Mouse (Mus musculus): Measurements from ENCODE around the gene Bcl2l2. TPM values are rescaled to one million over a fixed set of nuclear protein-coding genes. Genes with fewer than 3 reads are reported as not detected.

Gene Bcl2l2
- polyA plus RNA-seq, 1 experiment from 2014 or later = 3.6 TPM

DNA sequence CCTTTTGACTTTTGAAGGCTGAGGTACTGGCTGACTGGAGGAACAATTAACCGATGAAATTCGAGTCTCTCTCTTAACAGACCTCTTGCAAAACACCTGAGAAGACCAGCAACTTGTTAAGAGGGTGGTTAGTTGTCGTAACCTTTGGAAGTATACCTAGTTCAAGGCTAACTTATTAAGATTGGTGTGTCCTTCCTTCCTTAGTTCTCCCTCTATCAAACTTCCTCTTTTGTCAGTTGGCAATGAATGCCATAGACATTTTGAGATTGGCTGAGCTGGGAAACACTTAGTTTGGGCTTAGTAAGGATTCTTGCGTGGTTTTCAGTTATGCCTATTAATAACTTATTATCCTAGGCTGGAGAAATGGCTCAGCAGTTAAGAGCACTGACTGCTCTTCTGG, 15.2 kb upstream of the Bcl2l2 start:
- no peak overlapping the region for H3K4me3 ChIP-seq
- H3K4me2 ChIP-seq (replicated peaks) = no peak overlapping the region
- no peak overlapping the region for H3K27ac ChIP-seq
- no peaks in the 10 kb centered on the region for H3K4me1 ChIP-seq
- no peak for ATAC-seq (ENCODE audit: insufficient number of reproducible peaks, insufficient read depth, low FRiP score, low TSS enrichment)
- H3K27me3 ChIP-seq = no peaks in the 10 kb centered on the region
- no peak overlapping the region for H3K9ac ChIP-seq
- no peaks in the 10 kb centered on the region for H3K36me3 ChIP-seq
- 85% methylated on average over 4 of the region's 4 CpGs for WGBS
- no peaks in the 10 kb centered on the region for H3K9me3 ChIP-seq

DNA sequence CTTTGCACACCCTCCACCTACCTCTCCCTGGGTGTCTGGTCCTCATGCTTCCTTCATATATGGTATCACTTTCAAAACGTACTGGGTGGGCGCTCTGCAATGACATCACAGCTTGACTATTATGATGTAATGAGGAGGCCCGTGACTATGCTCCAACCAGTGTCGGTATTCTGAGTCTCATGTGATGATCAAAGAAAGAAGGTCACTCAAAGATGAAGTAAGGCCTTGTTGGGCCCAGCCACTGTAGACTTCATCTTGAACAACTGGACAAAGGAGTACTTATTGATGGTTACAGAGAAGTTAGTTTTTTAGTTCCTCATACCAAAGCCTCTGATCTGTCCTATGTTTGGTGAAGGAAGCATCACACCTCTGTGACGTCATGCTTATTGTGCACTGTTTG, 12.3 kb upstream of the Bcl2l2 start, which contains the start of gene Homez:
Gene Homez, minus strand, starts transcription at position 101 of the 400 bp plus-strand sequence.
- Histone ChIP-seq H3K9me3 (no peaks in the 10 kb centered on the region), H3K36me3 (no peaks in the 10 kb centered on the region), H3K4me3 (no peak within 1 kb of the TSS), H3K4me2 (replicated peaks) (no peak within 1 kb of the TSS), H3K27ac (no peak within 1 kb of the TSS), H3K27me3 (no peaks in the 10 kb centered on the region), H3K9ac (no peak within 1 kb of the TSS), H3K4me1 (peaks cover 5% of the 10 kb centered on the region)
- WGBS = 86% methylated on average over 5 of the region's 5 CpGs
- ATAC-seq (ENCODE audit: insufficient number of reproducible peaks, insufficient read depth, low FRiP score, low TSS enrichment) = no peak

DNA sequence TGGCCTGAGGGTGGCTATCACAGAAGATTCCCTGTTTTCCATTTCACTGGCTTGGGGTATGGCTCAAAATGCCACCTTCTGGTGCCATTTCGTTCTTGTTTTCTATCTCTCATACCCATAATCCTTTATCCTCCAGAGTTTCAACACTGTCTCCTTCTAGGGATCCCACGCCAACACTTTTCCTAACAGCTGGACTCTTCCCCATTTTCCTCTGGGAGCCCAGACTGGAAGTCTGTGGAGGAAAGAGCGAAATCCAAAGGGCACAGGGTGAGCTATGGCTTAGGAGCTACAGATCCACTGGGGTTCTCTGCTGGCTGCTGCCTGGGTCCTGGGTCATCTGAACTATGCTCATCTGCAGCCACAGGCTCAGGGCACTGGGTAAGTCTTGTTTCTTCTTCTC, 9.0 kb upstream of the Bcl2l2 start:
- Histone ChIP-seq H3K27me3 (peaks cover 18% of the 10 kb centered on the region; the same call in 1 of the 2 replicates), H3K9me3 (no peaks in the 10 kb centered on the region), H3K27ac (no peak overlapping the region), H3K4me3 (no peak overlapping the region), H3K4me1 (peaks cover 15% of the 10 kb centered on the region), H3K36me3 (no peaks in the 10 kb centered on the region), H3K9ac (no peak overlapping the region), H3K4me2 (replicated peaks) (no peak overlapping the region)
- no peak for ATAC-seq (ENCODE audit: insufficient number of reproducible peaks, insufficient read depth, low FRiP score, low TSS enrichment)
- 79% methylated on average over 3 of the region's 3 CpGs for WGBS

DNA sequence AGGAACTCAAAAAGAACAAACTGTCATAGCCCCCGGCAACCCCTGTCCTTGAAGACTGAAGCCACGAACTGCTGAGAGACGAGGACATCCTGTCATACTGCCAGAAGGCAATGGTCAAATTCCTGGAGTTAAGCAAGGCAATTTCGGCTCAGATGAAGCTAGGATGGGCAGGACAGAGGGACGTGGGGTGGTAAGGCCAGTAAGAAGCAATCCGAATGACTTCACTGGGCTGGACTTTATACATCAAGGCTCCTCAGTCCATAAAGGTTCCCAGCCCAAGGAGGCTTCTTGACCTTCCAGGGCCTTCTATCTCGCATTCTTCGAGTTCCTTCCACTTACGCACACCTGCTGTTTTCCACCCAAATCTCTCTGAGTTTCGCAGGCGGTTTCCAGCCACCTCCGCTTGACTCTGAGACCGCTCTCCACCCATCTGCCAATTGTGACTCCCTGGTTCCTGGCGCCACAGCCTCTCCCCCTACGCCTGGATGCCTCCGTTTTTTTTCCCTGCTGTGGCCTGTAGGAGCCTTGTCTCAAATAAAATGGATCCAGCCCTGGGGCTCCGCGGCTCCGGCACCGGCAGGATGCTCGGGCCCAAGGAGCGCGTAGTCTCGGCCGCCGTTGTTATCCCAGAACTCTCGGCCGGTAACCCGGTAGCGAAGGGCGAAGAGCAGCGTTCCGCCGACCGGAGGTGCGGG, 7.2 kb upstream of the Bcl2l2 start:
- Histone ChIP-seq H3K9me3 (no peaks in the 10 kb centered on the region), H3K27ac (peak overlapping the region; percentile 63; the same call in 1 of the 2 replicates), H3K4me1 (peaks cover 15% of the 10 kb centered on the region), H3K4me2 (replicated peaks) (peak overlapping the region; percentile 99), H3K9ac (peak overlapping the region; percentile 78), H3K27me3 (peaks cover 18% of the 10 kb centered on the region; the same call in 1 of the 2 replicates), H3K36me3 (no peaks in the 10 kb centered on the region), H3K4me3 (peak overlapping the region; percentile 71)
- WGBS = 2% methylated on average over 36 of the region's 36 CpGs
- ATAC-seq (ENCODE audit: insufficient number of reproducible peaks, insufficient read depth, low FRiP score, low TSS enrichment) = 0 out of 2 replicates have a peak, but pooled peaks have one; percentile 22

DNA sequence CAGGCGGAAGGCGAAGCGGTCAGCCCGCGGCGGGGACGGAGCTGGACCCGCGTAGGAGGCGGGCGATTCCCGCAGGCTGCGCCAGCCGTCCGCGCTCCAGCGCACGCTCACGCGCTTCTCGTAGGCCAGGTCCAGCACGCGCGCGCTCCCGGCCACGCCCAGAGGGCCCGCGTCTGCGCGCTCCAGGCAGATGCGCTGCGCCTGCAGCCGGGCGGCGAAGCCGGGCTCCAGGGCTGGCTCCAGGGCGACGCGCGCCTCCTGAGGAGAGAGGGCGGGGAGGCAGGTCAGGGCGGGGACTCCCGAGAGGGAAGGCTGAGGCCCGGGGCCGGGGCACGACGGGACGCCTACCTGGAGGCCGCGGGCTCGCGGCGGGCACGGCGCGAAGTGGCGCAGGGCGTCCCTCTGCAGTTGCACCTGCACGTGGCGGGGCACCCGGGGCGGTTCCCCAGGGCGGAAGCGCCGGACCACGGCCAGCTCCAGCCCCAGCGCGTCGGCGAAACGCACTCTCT, 6.6 kb upstream of the Bcl2l2 start:
- Histone ChIP-seq H3K27ac (peak overlapping the region; percentile 63; the same call in 1 of the 2 replicates), H3K9ac (peak overlapping the region; percentile 78), H3K4me3 (peak overlapping the region; percentile 71), H3K9me3 (no peaks in the 10 kb centered on the region), H3K4me1 (peaks cover 15% of the 10 kb centered on the region), H3K4me2 (replicated peaks) (peak overlapping the region; percentile 99), H3K36me3 (no peaks in the 10 kb centered on the region), H3K27me3 (peaks cover 18% of the 10 kb centered on the region; the same call in 1 of the 2 replicates)
- under 1% methylated on average over 66 of the region's 72 CpGs for WGBS
- ATAC-seq (ENCODE audit: insufficient number of reproducible peaks, insufficient read depth, low FRiP score, low TSS enrichment) = peak; percentile 84

DNA sequence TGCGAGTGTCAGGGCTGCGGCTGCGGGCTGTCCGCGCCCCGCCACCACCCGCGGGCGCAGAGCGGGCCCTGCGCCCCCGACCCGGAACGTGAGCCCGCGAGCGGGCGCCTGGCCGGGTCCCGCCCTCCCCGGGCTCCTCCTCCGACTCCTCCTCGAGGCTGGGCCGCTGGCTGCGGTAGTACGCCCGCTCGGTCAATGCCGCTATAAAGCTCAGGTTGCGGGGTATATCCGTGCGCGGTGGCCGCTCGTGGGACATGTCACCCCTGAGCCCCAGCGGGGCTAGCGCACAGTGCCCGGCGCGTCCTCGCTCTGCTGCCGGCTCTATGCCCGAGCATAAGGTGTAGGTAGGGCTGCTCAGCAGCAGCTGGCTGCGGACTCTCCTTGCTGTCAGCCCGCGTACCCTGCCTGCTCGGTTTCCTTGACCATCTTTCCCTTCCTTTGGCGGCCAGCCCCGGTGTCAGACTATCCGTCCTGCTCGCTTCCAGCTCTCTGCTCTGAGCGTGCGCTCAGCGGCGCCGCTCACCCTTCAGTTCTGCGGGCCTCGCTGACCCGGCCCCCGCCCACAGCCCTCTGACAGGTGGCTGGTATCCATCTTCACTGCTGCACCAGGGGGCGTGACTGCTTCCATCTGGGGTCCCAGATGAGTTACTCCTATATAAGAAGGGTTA, 6.0 kb upstream of the Bcl2l2 start, which contains the start of gene Ppp1r3e:
Gene Ppp1r3e, minus strand, starts transcription at position 503 of the 668 bp plus-strand sequence.
- Histone ChIP-seq H3K27ac (peak within 1 kb of the TSS; percentile 63; the same call in 1 of the 2 replicates), H3K27me3 (peaks cover 18% of the 10 kb centered on the region; the same call in 1 of the 2 replicates), H3K4me3 (peak within 1 kb of the TSS; percentile 71), H3K4me2 (replicated peaks) (peak within 1 kb of the TSS; percentile 99), H3K9ac (peak within 1 kb of the TSS; percentile 78), H3K4me1 (peaks cover 15% of the 10 kb centered on the region), H3K9me3 (no peaks in the 10 kb centered on the region), H3K36me3 (no peaks in the 10 kb centered on the region)
- 0% methylated on average over 58 of the region's 61 CpGs for WGBS
- peak; percentile 73 for ATAC-seq (ENCODE audit: insufficient number of reproducible peaks, insufficient read depth, low FRiP score, low TSS enrichment)

DNA sequence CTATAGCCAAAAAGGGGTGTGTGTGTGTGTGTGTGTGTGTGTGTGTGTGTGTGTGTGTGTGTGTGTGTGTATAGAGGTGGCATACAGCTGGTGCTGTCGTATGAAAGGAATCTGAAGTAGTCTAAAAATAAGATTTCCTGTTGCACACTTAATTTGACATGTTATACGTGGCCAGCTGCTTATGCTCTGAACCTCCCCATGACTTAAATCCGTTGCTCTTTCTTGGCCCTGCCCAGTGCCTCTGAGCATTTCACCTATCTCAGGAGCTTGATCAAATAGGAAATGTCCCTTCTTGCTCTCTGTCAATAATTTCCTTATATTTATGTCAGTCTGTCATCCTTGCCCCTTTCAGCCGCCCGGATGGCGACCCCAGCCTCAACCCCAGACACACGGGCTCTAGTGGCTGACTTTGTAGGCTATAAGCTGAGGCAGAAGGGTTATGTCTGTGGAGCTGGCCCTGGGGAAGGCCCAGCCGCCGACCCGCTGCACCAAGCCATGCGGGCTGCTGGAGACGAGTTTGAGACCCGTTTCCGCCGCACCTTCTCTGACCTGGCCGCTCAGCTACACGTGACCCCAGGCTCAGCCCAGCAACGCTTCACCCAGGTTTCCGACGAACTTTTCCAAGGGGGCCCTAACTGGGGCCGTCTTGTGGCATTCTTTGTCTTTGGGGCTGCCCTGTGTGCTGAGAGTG, 990 bp downstream of the Bcl2l2 start:
- Histone ChIP-seq H3K27ac (peak overlapping the region; percentile 94), H3K27me3 (no peaks in the 10 kb centered on the region), H3K9me3 (no peaks in the 10 kb centered on the region), H3K4me3 (peak overlapping the region; percentile 66), H3K36me3 (peaks cover 20% of the 10 kb centered on the region; the same call in 1 of the 2 replicates), H3K4me1 (peaks cover 18% of the 10 kb centered on the region), H3K9ac (peak overlapping the region; percentile 85), H3K4me2 (replicated peaks) (peak overlapping the region; percentile 84)
- ATAC-seq (ENCODE audit: insufficient number of reproducible peaks, insufficient read depth, low FRiP score, low TSS enrichment) = 0 out of 2 replicates have a peak, but pooled peaks have one; percentile 14
- WGBS = 20% methylated on average over 21 of the region's 21 CpGs

DNA sequence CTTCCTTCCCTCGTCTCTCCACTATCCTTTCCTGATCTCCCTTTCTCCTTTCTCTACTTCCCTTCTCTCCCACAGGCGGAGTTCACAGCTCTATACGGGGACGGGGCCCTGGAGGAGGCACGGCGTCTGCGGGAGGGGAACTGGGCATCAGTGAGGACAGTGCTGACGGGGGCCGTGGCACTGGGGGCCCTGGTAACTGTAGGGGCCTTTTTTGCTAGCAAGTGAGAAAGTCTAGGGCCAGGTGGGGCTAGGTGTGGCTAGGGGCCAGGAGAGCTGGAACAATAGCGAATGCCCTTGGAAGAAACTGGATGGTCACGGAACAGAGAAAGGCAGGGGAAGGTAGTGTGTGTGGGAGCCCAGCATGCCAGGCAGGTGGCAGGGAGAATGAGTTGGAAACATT, 2.1 kb downstream of the Bcl2l2 start:
- no peaks in the 10 kb centered on the region for H3K9me3 ChIP-seq
- H3K4me1 ChIP-seq = peaks cover 18% of the 10 kb centered on the region
- ATAC-seq (ENCODE audit: insufficient number of reproducible peaks, insufficient read depth, low FRiP score, low TSS enrichment) = no peak
- no peak overlapping the region for H3K4me3 ChIP-seq
- H3K4me2 ChIP-seq (replicated peaks) = peak overlapping the region; percentile 84; the same call in 1 of the 2 replicates
- WGBS = 89% methylated on average over 11 of the region's 11 CpGs
- no peak overlapping the region for H3K27ac ChIP-seq
- 0 out of 2 replicates have a peak overlapping the region, but pooled peaks have one; percentile 27 for H3K9ac ChIP-seq
- H3K27me3 ChIP-seq = no peaks in the 10 kb centered on the region
- H3K36me3 ChIP-seq = peaks cover 20% of the 10 kb centered on the region; the same call in 1 of the 2 replicates

DNA sequence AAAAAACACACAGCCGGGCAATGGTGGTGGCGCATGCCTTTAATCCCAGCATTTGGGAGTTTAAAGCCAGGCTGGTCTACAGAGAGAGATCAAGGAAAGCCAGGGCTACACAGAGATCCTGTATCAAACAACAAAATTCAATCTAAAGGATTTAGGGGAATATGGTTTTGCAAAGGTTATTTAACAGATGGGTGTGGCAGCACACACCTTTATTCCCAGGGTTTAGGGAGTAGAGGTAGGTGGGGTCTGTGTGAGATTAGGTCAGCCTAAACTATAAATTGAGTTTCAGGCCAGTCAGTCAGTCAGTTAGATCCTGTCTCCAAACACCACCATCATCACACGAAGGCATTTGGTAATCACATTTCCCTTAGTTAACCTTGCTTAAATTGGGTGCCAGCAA, 9.0 kb downstream of the Bcl2l2 start, which contains the start of gene Pabpn1:
Gene Pabpn1, plus strand, starts transcription at position 301 of the 400 bp plus-strand sequence.
- Histone ChIP-seq H3K27me3 (no peaks in the 10 kb centered on the region), H3K9me3 (no peaks in the 10 kb centered on the region), H3K27ac (peak within 1 kb of the TSS; percentile 73), H3K9ac (0 out of 2 replicates have a peak within 1 kb of the TSS, but pooled peaks have one; percentile 6), H3K36me3 (peaks cover 17% of the 10 kb centered on the region), H3K4me3 (peak within 1 kb of the TSS; percentile 96), H3K4me2 (replicated peaks) (peak within 1 kb of the TSS; percentile 43), H3K4me1 (peaks cover 12% of the 10 kb centered on the region; the same call in 1 of the 2 replicates)
- no peak for ATAC-seq (ENCODE audit: insufficient number of reproducible peaks, insufficient read depth, low FRiP score, low TSS enrichment)
- WGBS = 90% methylated on average over 3 of the region's 3 CpGs

DNA sequence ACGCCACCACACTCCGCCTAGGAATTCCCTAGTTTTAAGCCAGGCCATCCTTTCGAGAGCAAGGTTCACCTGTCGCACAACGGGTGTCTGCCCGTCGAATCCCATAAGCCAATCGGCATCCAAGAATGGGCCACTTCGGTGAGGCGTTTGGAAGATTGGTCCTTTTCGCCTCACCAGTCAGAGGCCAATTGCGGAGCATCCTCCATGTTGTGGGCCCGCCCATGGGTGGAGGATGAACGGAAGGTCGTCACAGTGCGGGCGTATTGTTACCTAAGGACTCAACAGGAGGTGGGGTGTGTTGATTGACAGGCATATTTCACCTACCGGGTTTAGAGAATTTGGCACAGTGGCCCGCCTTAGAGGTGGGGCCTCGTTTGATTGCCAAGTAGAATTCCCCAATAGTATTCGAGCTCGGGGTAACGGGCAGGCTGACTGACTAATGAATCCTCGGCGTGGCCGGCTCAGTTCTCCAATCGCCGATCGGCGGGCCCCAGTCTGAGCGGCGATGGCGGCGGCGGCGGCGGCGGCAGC, 10.5 kb downstream of the Bcl2l2 start:
- H3K4me2 ChIP-seq (replicated peaks) = peak overlapping the region; percentile 43
- H3K4me1 ChIP-seq = peaks cover 12% of the 10 kb centered on the region; the same call in 1 of the 2 replicates
- peak overlapping the region; percentile 99 for H3K9ac ChIP-seq
- WGBS = under 1% methylated on average over 38 of the region's 38 CpGs
- peak overlapping the region; percentile 96 for H3K4me3 ChIP-seq
- peaks cover 30% of the 10 kb centered on the region for H3K36me3 ChIP-seq
- peak; percentile 99 for ATAC-seq (ENCODE audit: insufficient number of reproducible peaks, insufficient read depth, low FRiP score, low TSS enrichment)
- no peaks in the 10 kb centered on the region for H3K9me3 ChIP-seq
- H3K27ac ChIP-seq = peak overlapping the region; percentile 95
- H3K27me3 ChIP-seq = no peaks in the 10 kb centered on the region

Data from embryonic facial prominence, embryonic 12.5 days (tissue).